Mouse (Mus musculus): ENCODE data around the gene Ccdc33. TPM values are rescaled to one million over a fixed set of nuclear protein-coding genes. Genes with fewer than 3 reads are reported as not detected.
A peak's percentile ranks its signal among the peaks of the same experiment; 100 is the strongest.

Ccdc33 gene
- polyA plus RNA-seq, 1 experiment from 2014 or later, result 0.25 TPM

DNA sequence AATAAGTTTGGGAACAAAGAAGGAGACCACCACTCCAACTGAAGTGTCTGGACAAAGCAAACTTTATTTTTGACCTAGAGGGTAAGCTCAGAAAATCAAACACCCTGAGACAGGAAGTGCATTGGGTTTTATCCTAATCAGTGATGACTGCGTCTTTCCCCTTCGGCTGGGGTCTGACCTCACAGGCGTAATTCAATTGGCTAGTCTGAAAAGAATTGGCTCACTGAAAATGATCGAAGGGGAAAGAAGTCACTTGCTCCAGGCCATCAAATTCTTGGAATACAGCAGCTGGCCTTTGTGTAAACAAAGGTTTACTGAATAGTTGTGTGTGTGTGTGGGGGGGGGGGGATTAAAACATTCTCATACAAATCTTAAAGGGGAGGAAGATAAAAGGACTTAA, 7.2 kb upstream of the Ccdc33 start:
- no peak overlapping the region for H3K4me2 ChIP-seq (ENCODE audit: low read depth, low read length)
- H3K9ac ChIP-seq (ENCODE audit: low read depth, low read length), result no peak overlapping the region
- H3K4me3 ChIP-seq (ENCODE audit: low read depth, low read length), result no peak overlapping the region
- DNase-seq (ENCODE audit: low spot score) (no peak), ATAC-seq (ENCODE audit: low read depth) (no peak)
- 24% methylated on average over 4 of the region's 4 CpGs for WGBS
- peaks cover 26% of the 10 kb centered on the region for H3K4me1 ChIP-seq (ENCODE audit: control insufficient read depth, insufficient read depth, low read length)
- no peaks in the 10 kb centered on the region for H3K9me3 ChIP-seq (ENCODE audit: control insufficient read depth, low read length)
- H3K27me3 ChIP-seq (replicated peaks; ENCODE audit: control insufficient read depth, insufficient read depth, low read length), result no peaks in the 10 kb centered on the region
- H3K27ac ChIP-seq (replicated peaks; ENCODE audit: low read depth, low read length), result no peak overlapping the region
- no peaks in the 10 kb centered on the region for H3K36me3 ChIP-seq (ENCODE audit: control insufficient read depth, insufficient read depth, low read length)

DNA sequence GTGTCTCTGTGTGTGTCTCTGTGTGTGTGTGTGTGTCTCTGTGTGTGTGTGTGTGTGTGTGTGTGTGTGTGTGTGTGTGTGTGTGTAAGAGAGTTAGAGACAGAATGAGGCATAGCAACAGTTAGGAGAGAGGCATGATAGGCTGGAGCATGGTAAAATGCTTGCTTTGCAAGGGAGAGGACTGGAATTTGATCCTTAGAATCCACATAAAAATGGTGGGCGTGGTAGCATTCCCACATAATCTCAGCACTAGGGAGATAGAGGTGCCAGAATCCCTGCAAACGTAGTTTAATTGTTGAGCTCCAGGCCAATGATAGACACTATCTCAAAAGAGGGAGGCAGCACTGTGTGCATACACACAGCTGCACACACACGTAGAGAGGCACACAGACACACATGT, 6.5 kb upstream of the Ccdc33 start:
- Histone ChIP-seq H3K4me1 (ENCODE audit: control insufficient read depth, insufficient read depth, low read length) (peaks cover 23% of the 10 kb centered on the region), H3K36me3 (ENCODE audit: control insufficient read depth, insufficient read depth, low read length) (no peaks in the 10 kb centered on the region), H3K27ac (replicated peaks; ENCODE audit: low read depth, low read length) (no peak overlapping the region), H3K4me3 (ENCODE audit: low read depth, low read length) (no peak overlapping the region), H3K4me2 (ENCODE audit: low read depth, low read length) (no peak overlapping the region), H3K9ac (ENCODE audit: low read depth, low read length) (no peak overlapping the region), H3K9me3 (ENCODE audit: control insufficient read depth, low read length) (no peaks in the 10 kb centered on the region), H3K27me3 (replicated peaks; ENCODE audit: control insufficient read depth, insufficient read depth, low read length) (no peaks in the 10 kb centered on the region)
- 31% methylated on average over 3 of the region's 3 CpGs for WGBS
- ATAC-seq (ENCODE audit: low read depth) (no peak), DNase-seq (ENCODE audit: low spot score) (no peak)

DNA sequence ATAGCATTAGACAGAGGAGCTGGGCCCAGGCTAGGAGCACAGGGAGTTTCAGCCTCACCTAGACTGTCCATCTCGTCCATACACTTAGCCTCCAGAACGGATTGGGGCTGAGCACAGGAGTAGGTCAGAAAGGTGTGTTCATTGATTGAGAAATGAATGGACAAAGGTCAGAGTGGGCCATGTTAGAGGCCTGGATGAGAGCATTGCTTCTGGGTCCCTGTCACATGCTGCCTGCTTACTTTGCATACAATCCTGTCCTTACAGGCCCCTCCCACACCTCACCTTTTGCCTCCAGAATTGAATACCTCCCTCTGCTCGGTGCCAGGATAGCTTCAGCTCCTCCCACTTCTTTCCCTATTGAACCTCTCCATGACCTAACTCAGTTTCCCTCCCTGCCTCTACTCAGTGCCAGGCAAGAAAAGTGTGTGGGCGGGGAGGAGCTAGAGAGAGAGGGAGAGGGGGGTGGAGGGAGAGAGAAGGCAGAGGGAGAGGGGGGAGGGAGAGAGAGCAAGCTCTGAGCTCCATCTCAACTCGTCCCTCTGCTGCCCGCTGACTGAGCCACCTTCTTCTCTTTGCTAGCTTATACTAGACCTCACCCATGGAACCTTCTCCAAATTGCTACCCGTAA, 2.5 kb downstream of the Ccdc33 start:
- Histone ChIP-seq H3K9ac (ENCODE audit: low read depth, low read length) (no peak overlapping the region), H3K27ac (replicated peaks; ENCODE audit: low read depth, low read length) (no peak overlapping the region), H3K4me1 (ENCODE audit: control insufficient read depth, insufficient read depth, low read length) (peaks cover 28% of the 10 kb centered on the region)

DNA sequence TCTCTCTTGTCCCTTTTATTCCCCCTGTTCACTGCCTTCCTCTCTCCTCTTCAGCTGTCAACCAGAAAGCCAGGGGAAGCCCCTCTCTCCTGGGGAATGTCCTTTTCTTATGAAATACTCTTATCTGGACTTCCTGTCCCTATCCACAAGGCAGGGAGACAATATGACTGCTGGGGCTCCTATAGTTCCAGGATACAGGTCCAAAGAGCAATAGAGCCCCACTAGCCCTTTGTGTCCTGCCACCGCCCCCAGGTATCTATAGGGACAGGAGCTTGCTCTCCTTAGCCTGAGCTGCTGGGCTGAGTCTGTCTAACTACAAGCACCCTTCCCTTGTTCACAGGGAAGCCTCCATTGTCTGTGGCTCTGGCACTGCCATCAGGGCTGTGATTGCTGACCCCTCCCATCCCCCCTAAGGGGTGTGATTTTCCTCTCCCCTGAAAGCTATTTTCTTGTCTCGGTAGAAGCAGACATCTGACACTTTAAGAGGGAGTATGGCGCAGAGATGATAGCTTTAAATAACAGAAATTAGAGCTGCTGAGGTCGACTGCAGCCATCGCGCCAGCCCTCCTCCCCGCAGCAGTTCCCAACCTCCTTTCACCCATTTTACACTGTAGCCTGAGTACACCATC, 3.2 kb downstream of the Ccdc33 start:
- H3K4me2 ChIP-seq (ENCODE audit: low read depth, low read length), result no peak overlapping the region
- no peak for DNase-seq (ENCODE audit: low spot score)
- WGBS, result 26% methylated on average over 7 of the region's 7 CpGs
- H3K4me3 ChIP-seq (ENCODE audit: low read depth, low read length), result no peak overlapping the region
- H3K27me3 ChIP-seq (replicated peaks; ENCODE audit: control insufficient read depth, insufficient read depth, low read length), result no peaks in the 10 kb centered on the region
- ATAC-seq (ENCODE audit: low read depth), result no peak
- H3K9ac ChIP-seq (ENCODE audit: low read depth, low read length), result no peak overlapping the region
- H3K27ac ChIP-seq (replicated peaks; ENCODE audit: low read depth, low read length), result no peak overlapping the region
- H3K36me3 ChIP-seq (ENCODE audit: control insufficient read depth, insufficient read depth, low read length), result no peaks in the 10 kb centered on the region
- peaks cover 28% of the 10 kb centered on the region for H3K4me1 ChIP-seq (ENCODE audit: control insufficient read depth, insufficient read depth, low read length)
- no peaks in the 10 kb centered on the region for H3K9me3 ChIP-seq (ENCODE audit: control insufficient read depth, low read length)

More for the DNA sequence above, 2.5 kb downstream of the Ccdc33 start:
- no peaks in the 10 kb centered on the region for H3K36me3 ChIP-seq (ENCODE audit: control insufficient read depth, insufficient read depth, low read length)
- no peak overlapping the region for H3K4me3 ChIP-seq (ENCODE audit: low read depth, low read length)
- no peaks in the 10 kb centered on the region for H3K27me3 ChIP-seq (replicated peaks; ENCODE audit: control insufficient read depth, insufficient read depth, low read length)
- 40% methylated on average over 7 of the region's 7 CpGs for WGBS
- DNase-seq (ENCODE audit: low spot score) (no peak), ATAC-seq (ENCODE audit: low read depth) (peak; percentile 16; the same call in 1 of the 2 replicates)
- no peak overlapping the region for H3K4me2 ChIP-seq (ENCODE audit: low read depth, low read length)
- H3K9me3 ChIP-seq (ENCODE audit: control insufficient read depth, low read length), result no peaks in the 10 kb centered on the region

DNA sequence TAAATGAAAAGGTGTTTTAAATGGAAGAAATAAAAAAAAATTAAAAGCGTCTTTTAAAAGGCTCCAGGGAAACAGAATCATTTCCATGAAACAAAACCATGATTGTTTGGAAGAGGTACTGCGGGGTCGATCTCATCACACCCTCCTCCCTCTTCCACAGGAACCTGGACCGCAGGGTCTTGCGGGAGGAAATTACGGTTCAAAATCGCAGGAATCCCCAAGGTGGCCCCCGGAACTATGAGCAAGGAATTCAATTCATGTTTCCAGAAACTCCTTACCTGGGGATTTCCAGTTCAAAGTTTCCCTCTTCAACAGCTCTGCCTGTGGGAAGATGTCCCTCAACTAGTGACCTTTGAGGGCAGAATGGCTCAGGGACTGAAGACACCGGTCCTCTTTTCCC, 4.6 kb downstream of the Ccdc33 start:
- Histone ChIP-seq H3K9me3 (ENCODE audit: control insufficient read depth, low read length) (no peaks in the 10 kb centered on the region), H3K9ac (ENCODE audit: low read depth, low read length) (no peak overlapping the region), H3K27me3 (replicated peaks; ENCODE audit: control insufficient read depth, insufficient read depth, low read length) (no peaks in the 10 kb centered on the region), H3K4me1 (ENCODE audit: control insufficient read depth, insufficient read depth, low read length) (peaks cover 28% of the 10 kb centered on the region), H3K36me3 (ENCODE audit: control insufficient read depth, insufficient read depth, low read length) (no peaks in the 10 kb centered on the region), H3K4me2 (ENCODE audit: low read depth, low read length) (peak overlapping the region; percentile 50), H3K27ac (replicated peaks; ENCODE audit: low read depth, low read length) (no peak overlapping the region), H3K4me3 (ENCODE audit: low read depth, low read length) (no peak overlapping the region; the same call in 1 of the 2 replicates)
- no peak for DNase-seq (ENCODE audit: low spot score)
- ATAC-seq (ENCODE audit: low read depth), result no peak
- WGBS, result 5% methylated on average over 9 of the region's 9 CpGs

DNA sequence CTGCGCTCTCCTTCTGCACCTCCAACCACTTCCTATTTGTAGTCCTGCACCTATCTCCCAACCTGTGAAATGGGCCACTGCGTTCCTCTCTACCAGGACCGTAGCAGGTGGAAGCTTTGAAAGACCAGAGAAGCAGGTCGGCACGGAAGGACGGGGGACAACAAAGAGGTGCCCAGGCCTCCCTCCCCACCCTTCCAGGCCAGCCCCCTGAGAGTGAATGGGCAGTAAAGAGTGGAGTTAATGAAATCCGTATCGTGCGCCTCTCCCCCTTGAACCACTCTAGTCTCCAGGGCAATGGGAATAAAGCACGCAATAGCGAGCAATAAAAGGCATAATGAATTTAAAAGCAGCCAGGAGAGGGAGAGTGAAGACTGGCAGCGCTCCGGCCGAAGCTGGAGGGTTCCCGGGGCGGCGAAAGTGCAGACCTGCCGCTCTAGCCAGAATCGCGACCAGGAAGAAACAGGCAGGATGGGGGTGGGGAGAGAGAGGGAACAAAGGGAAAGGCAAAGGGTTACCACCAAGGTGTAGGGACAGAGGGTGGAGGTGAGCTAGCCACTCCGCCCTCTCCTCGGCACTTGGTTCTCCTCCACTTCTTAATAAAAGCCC, 5.2 kb downstream of the Ccdc33 start:
- DNase-seq (ENCODE audit: low spot score) (no peak), ATAC-seq (ENCODE audit: low read depth) (no peak)
- peak overlapping the region; percentile 50 for H3K27ac ChIP-seq (replicated peaks; ENCODE audit: low read depth, low read length)
- no peaks in the 10 kb centered on the region for H3K27me3 ChIP-seq (replicated peaks; ENCODE audit: control insufficient read depth, insufficient read depth, low read length)
- peak overlapping the region; percentile 50 for H3K4me2 ChIP-seq (ENCODE audit: low read depth, low read length)
- 6% methylated on average over 22 of the region's 22 CpGs for WGBS
- peaks cover 25% of the 10 kb centered on the region for H3K4me1 ChIP-seq (ENCODE audit: control insufficient read depth, insufficient read depth, low read length)
- no peaks in the 10 kb centered on the region for H3K36me3 ChIP-seq (ENCODE audit: control insufficient read depth, insufficient read depth, low read length)
- H3K4me3 ChIP-seq (ENCODE audit: low read depth, low read length), result peak overlapping the region; percentile 7; the same call in 1 of the 2 replicates
- peak overlapping the region; percentile 32 for H3K9ac ChIP-seq (ENCODE audit: low read depth, low read length)
- no peaks in the 10 kb centered on the region for H3K9me3 ChIP-seq (ENCODE audit: control insufficient read depth, low read length)

DNA sequence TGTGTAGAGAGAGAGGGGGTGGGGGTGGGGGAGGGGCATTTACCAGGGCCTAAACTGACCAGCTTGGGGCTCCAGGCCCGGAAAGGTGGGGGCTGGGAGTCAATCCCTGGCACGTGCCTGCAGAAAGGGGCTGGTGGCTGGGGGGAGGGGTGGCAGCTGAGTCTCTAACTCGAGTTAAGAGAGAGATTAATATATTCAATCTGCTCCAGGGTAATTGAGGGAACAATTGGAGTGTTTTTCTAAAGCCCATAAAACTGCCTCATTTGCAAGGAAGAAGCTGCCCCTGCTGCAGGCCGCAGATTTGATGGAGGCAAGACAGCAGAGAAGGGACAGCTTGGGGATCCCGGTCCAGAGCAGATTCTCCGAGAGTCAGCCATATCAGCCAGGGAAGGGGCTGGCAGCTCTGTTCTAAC, 5.8 kb downstream of the Ccdc33 start:
- 12% methylated on average over 6 of the region's 6 CpGs for WGBS
- peak; percentile 65 for DNase-seq (ENCODE audit: low spot score)
- Histone ChIP-seq H3K27ac (replicated peaks; ENCODE audit: low read depth, low read length) (peak overlapping the region; percentile 50), H3K27me3 (replicated peaks; ENCODE audit: control insufficient read depth, insufficient read depth, low read length) (no peaks in the 10 kb centered on the region), H3K4me2 (ENCODE audit: low read depth, low read length) (peak overlapping the region; percentile 50), H3K4me3 (ENCODE audit: low read depth, low read length) (no peak overlapping the region), H3K9ac (ENCODE audit: low read depth, low read length) (no peak overlapping the region), H3K4me1 (ENCODE audit: control insufficient read depth, insufficient read depth, low read length) (peaks cover 25% of the 10 kb centered on the region), H3K9me3 (ENCODE audit: control insufficient read depth, low read length) (no peaks in the 10 kb centered on the region), H3K36me3 (ENCODE audit: control insufficient read depth, insufficient read depth, low read length) (no peaks in the 10 kb centered on the region)
- peak; percentile 17; the same call in 1 of the 2 replicates for ATAC-seq (ENCODE audit: low read depth)

DNA sequence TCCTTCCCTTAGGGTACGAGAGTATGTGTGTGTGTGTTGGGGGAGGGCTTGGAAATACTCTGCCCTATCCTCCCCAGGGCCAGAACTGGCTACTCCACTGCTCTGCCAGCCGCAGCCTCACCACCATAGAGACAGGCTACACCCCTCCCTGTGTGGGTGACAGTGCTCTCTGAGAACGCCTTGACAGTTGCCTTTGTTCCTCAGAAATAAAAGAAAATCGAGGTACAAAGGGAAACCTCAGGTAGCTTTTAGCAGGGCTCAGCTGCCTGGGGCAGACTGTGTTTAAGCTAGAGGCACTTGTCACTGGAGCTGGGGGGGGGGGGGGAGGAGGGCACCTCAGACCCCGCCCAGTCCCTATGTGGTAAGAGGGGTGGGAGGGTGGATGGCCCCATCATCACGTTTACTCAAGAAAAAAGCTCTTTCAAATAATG, 6.3 kb downstream of the Ccdc33 start:
- Histone ChIP-seq H3K4me1 (ENCODE audit: control insufficient read depth, insufficient read depth, low read length) (peaks cover 25% of the 10 kb centered on the region), H3K4me3 (ENCODE audit: low read depth, low read length) (no peak overlapping the region), H3K9me3 (ENCODE audit: control insufficient read depth, low read length) (no peaks in the 10 kb centered on the region), H3K4me2 (ENCODE audit: low read depth, low read length) (no peak overlapping the region), H3K27me3 (replicated peaks; ENCODE audit: control insufficient read depth, insufficient read depth, low read length) (no peaks in the 10 kb centered on the region), H3K27ac (replicated peaks; ENCODE audit: low read depth, low read length) (no peak overlapping the region), H3K36me3 (ENCODE audit: control insufficient read depth, insufficient read depth, low read length) (no peaks in the 10 kb centered on the region), H3K9ac (ENCODE audit: low read depth, low read length) (no peak overlapping the region)
- peak; percentile 79 for ATAC-seq (ENCODE audit: low read depth)
- peak; percentile 72 for DNase-seq (ENCODE audit: low spot score)
- 19% methylated on average over 6 of the region's 6 CpGs for WGBS

All from embryonic facial prominence, embryonic 14.5 days (tissue).